Mouse (Mus musculus) forebrain, embryonic 11.5 days (tissue): Measurements from ENCODE around the gene Lrrc75b. TPM values are rescaled to one million over a fixed set of nuclear protein-coding genes. Genes with fewer than 3 reads are reported as not detected.

Experiments used
- polyA plus RNA-seq: library from polyadenylated mRNA; unstranded; fragments of >200 nt; fragmentation: Nextera tagmentation; extraction: Ambion mirVana; gene quantifications from 2 replicates; pipeline ENCODE4 v1.2.1, GENCODE M21; 2014

Gene Lrrc75b
- polyA plus RNA-seq, 1 experiment from 2014 or later, result 2.3 TPM

Other genes with a start within 250 kb of the Lrrc75b start
- gene Adora2a, start 243.5 kb downstream of the Lrrc75b start, polyA plus RNA-seq, result 2.5 and 4.2 TPM in 2 replicates
- 0.59 TPM in 1 of 2 replicates, not detected in the other for gene Upb1, start 159.2 kb downstream of the Lrrc75b start, polyA plus RNA-seq
- 261 and 263 TPM in 2 replicates for gene Snrpd3, start 42.8 kb downstream of the Lrrc75b start, polyA plus RNA-seq
- 30.0 and 35.4 TPM in 2 replicates for gene Gucd1, start 42.4 kb downstream of the Lrrc75b start, polyA plus RNA-seq
- 2.3 and 3.4 TPM in 2 replicates for gene Ggt1, start 1.3 kb upstream of the Lrrc75b start, polyA plus RNA-seq
- gene Ggt5, start 29.0 kb upstream of the Lrrc75b start, polyA plus RNA-seq, result 0.67 and 1.0 TPM in 2 replicates
- gene Susd2, start 83.7 kb upstream of the Lrrc75b start, polyA plus RNA-seq, result 2.0 and 2.3 TPM in 2 replicates
- 41.8 and 49.1 TPM in 2 replicates for gene Cabin1, start 204.0 kb upstream of the Lrrc75b start, polyA plus RNA-seq
- 81.2 and 84.3 TPM in 2 replicates for gene Ddt, start 213.1 kb upstream of the Lrrc75b start, polyA plus RNA-seq
- gene Gm20441, start 220.6 kb upstream of the Lrrc75b start, polyA plus RNA-seq, result not detected in 2 replicates
- 1.2 and 1.6 TPM in 2 replicates for gene Gstt3, start 221.1 kb upstream of the Lrrc75b start, polyA plus RNA-seq
- gene Gstt1, start 238.3 kb upstream of the Lrrc75b start, polyA plus RNA-seq, result 4.6 and 5.2 TPM in 2 replicates